Mouse (Mus musculus): ENCODE measurements around the gene Wdr43. TPM values are rescaled to one million over a fixed set of nuclear protein-coding genes. Genes with fewer than 3 reads are reported as not detected.

The Wdr43 gene
- polyA plus RNA-seq, 1 experiment from 2014 or later, result 77.2 TPM

DNA sequence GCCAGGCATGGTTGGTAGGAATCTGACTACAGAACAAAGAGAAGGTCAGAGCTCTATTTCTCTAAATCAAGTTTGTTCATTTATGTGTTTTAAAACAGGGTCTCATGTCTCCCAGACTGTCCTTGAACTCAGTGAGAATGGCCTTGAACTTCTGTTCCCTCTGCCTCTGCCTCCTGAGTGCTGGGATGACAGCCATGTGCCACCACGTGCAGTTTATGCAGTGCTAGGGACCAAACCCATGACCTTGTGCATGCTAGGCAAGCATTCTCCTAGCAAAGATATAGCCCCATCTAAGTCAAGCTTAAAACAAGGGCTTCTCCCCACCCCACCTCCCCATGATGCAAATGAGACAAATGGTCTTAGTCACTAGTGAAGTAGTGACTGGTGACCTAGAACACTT, 89.4 kb downstream of the Wdr43 start:
- Histone ChIP-seq H3K79me2 (ENCODE audit: inconsistent target) (no peaks in the 10 kb centered on the region), H3K27ac (no peak overlapping the region), H3K4me3 (ENCODE audit: inconsistent target) (no peak overlapping the region), H3K36me3 (ENCODE audit: inconsistent target) (no peaks in the 10 kb centered on the region)
- WGBS (ENCODE audit: missing documents), result 72% methylated on average over 1 of the region's 1 CpGs

DNA sequence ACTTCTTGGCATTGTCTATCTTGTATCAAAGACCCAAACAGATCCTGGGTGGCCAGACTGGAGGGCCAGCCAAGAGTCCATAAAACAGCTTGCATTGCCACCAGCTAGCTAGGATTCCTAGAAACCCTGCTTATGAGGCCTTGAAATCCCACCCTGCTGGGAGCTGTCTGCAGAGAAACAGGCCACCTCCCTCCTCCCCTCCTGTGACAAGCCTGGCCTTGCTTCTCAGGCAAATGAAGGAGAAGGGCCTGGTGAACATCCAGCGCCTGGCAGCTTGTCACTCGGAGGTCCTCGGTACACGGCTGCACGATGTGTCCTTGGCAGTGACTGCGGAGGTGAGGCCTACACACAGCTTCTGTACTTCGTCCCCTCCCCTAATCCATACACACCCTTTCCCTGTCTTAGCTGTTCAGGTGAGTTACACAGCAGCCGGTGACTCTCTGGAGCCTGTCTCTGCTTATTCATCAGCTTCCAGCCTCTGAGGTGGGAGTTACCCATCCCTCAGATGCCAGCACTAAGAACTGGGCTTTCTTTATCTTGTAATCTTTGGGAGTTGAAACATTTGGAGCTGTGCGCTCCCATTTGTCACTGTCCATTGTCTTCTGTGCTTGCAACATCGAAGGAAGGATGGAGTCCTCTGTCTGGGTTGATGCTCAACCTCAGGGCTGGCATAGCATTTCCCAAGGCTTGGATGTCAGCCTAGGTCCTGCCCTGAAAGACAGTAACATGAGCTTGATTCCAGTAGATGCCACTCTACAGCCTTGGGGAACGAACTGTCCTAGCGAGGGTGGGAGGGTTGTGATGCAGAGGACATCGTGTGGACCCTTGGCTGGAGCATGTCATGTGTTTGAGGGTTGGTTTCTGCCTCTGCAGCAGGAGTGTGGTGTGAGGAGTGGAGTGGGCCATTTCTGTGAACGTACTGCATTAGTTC, 90.1 kb downstream of the Wdr43 start:
- Histone ChIP-seq H3K27ac (no peak overlapping the region), H3K4me3 (ENCODE audit: inconsistent target) (no peak overlapping the region), H3K79me2 (ENCODE audit: inconsistent target) (no peaks in the 10 kb centered on the region), H3K36me3 (ENCODE audit: inconsistent target) (no peaks in the 10 kb centered on the region)
- whole genome bisulfite sequencing (ENCODE audit: missing documents), result 95% methylated on average over 14 of the region's 14 CpGs

DNA sequence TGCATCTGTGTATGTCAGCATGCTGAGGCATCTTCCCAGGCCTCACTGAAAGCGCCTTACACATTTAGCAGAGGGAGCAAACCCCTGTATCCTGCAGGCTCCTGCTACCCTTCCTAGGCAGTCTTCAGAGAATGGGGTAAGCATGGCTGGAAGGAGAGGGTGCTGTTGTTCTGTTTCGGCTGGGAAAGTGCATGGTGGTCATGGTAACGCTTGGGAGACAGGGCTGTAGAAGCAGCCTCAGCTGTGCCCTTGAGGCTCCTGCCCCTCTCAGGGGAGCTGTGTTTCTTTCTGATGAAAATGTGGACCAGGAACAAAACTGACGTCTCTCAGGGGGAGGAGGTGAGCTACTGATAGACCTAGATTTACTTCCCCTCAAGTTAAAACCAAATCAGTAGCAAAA, 92.0 kb downstream of the Wdr43 start:
- no peaks in the 10 kb centered on the region for H3K79me2 ChIP-seq (ENCODE audit: inconsistent target)
- no peak overlapping the region for H3K27ac ChIP-seq
- H3K4me3 ChIP-seq (ENCODE audit: inconsistent target), result no peak overlapping the region
- WGBS (ENCODE audit: missing documents), result 56% methylated on average over 4 of the region's 4 CpGs
- no peaks in the 10 kb centered on the region for H3K36me3 ChIP-seq (ENCODE audit: inconsistent target)

Other genes starting within 250 kb of the Wdr43 start
- gene Gm4707, start 156.0 kb upstream of the Wdr43 start, polyA plus RNA-seq (2018), result 0.13 TPM in 1 of 3 replicates, not detected in the others
- 34.4 to 51.6 TPM (median 38.1 TPM) in 3 replicates for gene Smchd1, start 140.6 kb upstream of the Wdr43 start, polyA plus RNA-seq (2018)
- 2.0 to 12.0 TPM (median 10.6 TPM) in 3 replicates for gene Ndc80, start 89.0 kb upstream of the Wdr43 start, polyA plus RNA-seq (2018)
- 0.16 TPM in 1 of 3 replicates, not detected in the others for gene Spdya, start 63.8 kb upstream of the Wdr43 start, polyA plus RNA-seq (2018)
- not detected in 3 replicates for gene Togaram2, start 57.4 kb downstream of the Wdr43 start, polyA plus RNA-seq (2018)
- gene Pcare, start 137.0 kb downstream of the Wdr43 start, polyA plus RNA-seq (2018), result not detected in 3 replicates
- not detected in 3 replicates for gene Clip4, start 152.6 kb downstream of the Wdr43 start, polyA plus RNA-seq (2018)